Mouse (Mus musculus) cerebellum, adult 11 months (tissue): Measurements from ENCODE around the gene Csf3.

ENCODE experiments used
- DNase-seq: peaks from one replicate; pipeline ENCODE4 v3.0.0; 2022

The Csf3 gene

DNA sequence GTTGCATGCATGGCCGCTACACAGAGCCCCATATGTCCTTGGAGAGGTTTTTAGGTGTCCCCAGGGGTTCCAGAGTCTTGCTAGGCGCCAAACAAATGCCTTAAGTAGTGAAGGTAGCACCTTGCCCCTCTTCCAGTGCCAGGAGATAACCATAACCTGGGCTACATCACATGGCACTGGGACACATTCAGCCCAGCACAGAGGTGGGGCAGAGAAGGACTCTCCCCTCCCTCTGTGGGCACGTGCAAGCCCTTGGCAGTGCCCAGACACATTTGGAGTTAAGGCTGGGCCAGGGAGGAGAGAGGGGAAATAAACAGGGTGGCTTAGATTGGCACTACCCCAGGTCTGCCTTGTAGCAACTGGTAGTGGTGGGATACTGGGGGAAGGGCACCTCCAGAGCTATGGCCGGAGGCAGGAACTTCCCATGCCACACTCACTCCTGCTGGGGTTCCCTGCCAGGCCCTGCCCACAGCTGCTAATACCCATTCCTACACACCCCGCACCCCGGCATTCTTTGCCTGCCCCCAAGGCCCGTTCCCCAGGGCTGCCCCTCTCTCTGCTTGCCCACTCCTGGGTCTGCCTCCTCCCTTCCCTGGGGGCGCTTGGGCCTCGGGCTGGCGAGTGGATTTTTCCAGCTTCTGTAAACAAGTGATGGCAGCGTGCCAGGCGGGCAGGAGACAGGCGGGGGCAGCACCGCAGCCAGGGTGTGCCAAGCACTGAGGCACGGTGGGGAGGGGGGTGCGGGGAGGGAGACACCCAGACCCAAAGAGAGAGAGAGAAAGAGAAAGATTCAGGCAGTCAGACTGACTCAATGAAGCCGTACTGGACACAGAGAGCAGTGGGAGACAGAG, 49.5 kb downstream of the Csf3 start:
- peak; percentile 77 for DNase-seq

DNA sequence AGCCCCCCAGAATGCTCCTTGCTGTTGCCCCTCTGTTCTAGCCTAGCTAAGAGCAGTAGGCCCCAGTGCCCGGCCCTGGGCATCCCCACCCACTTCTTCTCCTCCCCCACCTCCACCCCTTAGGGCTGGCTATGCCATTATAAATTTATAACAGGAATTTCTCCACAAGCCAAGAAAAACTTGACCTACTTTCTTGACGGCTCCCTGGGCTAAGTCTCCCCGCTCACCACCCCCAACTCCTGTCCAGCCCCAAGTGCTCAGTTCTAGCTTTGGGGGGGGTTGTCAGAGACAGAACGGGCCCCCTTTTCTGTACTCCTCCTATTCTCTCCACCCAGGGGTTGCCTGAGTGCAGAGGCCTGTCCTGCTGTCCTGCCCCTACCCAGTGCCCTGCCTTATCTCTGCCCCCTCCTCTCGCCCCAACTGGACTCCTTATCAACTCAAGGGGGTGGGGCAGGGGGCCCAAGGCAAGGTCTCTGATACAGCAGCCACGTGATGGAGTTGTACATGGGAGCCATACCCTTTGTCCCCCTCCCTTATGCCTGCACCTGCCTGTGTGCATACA, 50.2 kb downstream of the Csf3 start:
- peak; percentile 35 for DNase-seq

DNA sequence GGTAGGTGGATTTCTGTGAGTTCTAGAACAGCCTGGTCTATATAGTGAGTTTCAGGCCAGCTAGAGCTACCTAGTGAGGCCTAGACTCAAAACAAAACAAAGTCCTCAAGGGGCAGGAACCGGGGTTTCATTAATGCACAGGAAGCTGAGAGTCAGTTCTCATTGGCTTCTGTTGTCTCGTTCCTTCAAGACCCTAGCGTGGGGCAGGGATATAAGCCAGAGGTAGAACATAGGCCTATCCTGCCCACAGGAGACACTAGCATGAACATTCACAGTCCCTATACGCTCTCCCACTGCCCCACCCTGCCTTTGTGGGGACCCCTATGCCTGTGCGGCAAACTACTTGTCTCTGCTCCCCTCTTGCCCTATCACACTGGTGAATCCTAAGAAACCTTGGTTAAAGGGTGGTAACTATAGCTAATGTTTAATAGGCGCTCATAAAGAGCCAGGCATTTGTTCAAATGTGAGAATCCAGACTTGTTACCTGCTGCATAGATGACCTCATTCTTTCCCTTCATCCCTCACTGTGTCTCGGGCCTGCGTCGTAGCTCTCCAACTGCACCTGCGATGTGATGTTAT, 51.6 kb downstream of the Csf3 start:
- no peak for DNase-seq
